Mouse (Mus musculus) kidney, embryonic 15.5 days (tissue): ENCODE data around the gene Inpp5f. TPM values are rescaled to one million over a fixed set of nuclear protein-coding genes. Genes with fewer than 3 reads are reported as not detected.

Experiments
- ATAC-seq: fragments of 200-750 bp; cut with Nextera tagmentation; replicated peaks from 2 replicates; pipeline ENCODE4 v1.8.0; 2017; ENCODE audit warnings: moderate TSS enrichment; ENCODE audit not compliant: low FRiP score
- H3K27ac ChIP-seq: fragments of 300-500 bp; sonication (generic); 2 replicates; pipeline ENCODE4 v1.5.1; 2015; ENCODE audit warnings: mild to moderate bottlenecking, inconsistent platforms
- H3K27me3 ChIP-seq: fragments of 300-500 bp; sonication (generic); 2 replicates; pipeline ENCODE4 v1.6.1; 2015; ENCODE audit warnings: inconsistent platforms
- H3K36me3 ChIP-seq: fragments of 300-500 bp; sonication (generic); 2 replicates; pipeline ENCODE4 v1.6.1; 2015; ENCODE audit warnings: inconsistent platforms
- H3K4me1 ChIP-seq: fragments of 300-500 bp; sonication (generic); 2 replicates; pipeline ENCODE4 v1.6.1; 2015; ENCODE audit warnings: inconsistent platforms
- H3K4me2 ChIP-seq: fragments of 300-500 bp; sonication (generic); 2 replicates; pipeline ENCODE4 v1.6.1; 2015; ENCODE audit warnings: moderate library complexity, mild to moderate bottlenecking, inconsistent platforms
- H3K4me3 ChIP-seq: fragments of 300-500 bp; sonication (generic); replicated peaks from 2 replicates; pipeline ENCODE4 v1.5.1; 2015; ENCODE audit warnings: mild to moderate bottlenecking, inconsistent platforms
- H3K9ac ChIP-seq: fragments of 300-500 bp; sonication (generic); 2 replicates; pipeline ENCODE4 v1.6.1; 2015; ENCODE audit warnings: mild to moderate bottlenecking, inconsistent platforms
- H3K9me3 ChIP-seq: fragments of 300-500 bp; sonication (generic); replicated peaks from 2 replicates; pipeline ENCODE4 v1.6.1; 2016; ENCODE audit warnings: inconsistent platforms
- WGBS: fragments of 180-500 bp; shearing (Covaris S2); methylation state at CpG from one replicate; pipeline ENCODE4 v1.1.7; 2015; ENCODE audit warnings: mixed read lengths; 5-methylcytosine and 5-hydroxymethylcytosine counted together
- polyA plus RNA-seq: library from polyadenylated mRNA; unstranded; fragments of >200 nt; fragmentation: Nextera tagmentation; extraction: Ambion mirVana; gene quantifications from 2 replicates; pipeline ENCODE4 v1.2.1, GENCODE M21; 2015

Gene Inpp5f
- polyA plus RNA-seq, 1 experiment from 2014 or later, result 25.6 TPM

DNA sequence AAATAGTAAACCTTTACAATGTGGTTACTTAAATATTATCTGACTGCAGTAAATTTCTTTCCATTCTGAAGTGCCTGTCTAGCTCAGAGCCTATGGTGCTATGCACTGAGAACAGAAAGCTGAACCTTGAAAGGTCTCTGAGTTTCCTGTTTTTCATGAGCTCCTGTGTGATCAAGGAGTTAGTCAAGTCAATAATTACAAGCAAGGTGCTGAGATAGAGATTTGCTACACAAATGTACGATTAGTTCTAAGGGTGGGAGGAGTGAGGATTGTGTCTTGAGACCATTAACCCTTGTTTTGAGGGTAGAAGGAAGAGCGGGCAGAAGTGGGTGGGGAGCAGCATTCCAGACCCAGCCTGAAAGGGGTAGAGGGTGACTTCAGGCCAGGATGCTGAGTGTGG lies 16.1 kb downstream of the Inpp5f start:
- no peaks in the 10 kb centered on the region for H3K36me3 ChIP-seq
- peak overlapping the region; percentile 68 for H3K27ac ChIP-seq
- H3K4me3 ChIP-seq, result no peak overlapping the region
- peak; percentile 77 for ATAC-seq
- H3K9ac ChIP-seq, result no peak overlapping the region
- no peaks in the 10 kb centered on the region for H3K9me3 ChIP-seq
- H3K4me2 ChIP-seq, result no peak overlapping the region
- peaks cover 16% of the 10 kb centered on the region for H3K4me1 ChIP-seq
- 58% methylated on average over 2 of the region's 2 CpGs for WGBS
- no peaks in the 10 kb centered on the region for H3K27me3 ChIP-seq

DNA sequence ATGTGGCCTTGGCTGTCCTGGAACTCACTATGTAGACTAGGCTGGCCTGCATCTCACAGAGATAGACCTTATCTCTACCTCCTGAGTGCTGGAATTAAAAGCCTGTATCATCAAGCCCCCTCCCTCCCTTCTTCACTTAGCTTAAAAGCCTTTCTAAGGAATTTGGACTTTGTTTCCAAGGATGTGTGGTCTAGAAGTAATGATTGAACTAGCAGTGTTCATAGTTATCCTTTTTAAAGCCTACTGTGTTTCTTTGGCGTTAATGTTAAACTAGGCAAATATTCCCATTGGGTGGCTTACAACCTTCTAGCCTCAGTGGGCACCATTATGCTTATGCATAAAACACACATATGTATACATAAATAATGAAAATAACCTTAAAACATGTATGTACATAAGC lies 16.6 kb downstream of the Inpp5f start:
- 84% methylated on average over 1 of the region's 1 CpGs for whole genome bisulfite sequencing
- Histone ChIP-seq H3K9me3 (no peaks in the 10 kb centered on the region), H3K27me3 (no peaks in the 10 kb centered on the region), H3K4me2 (no peak overlapping the region), H3K4me1 (peaks cover 11% of the 10 kb centered on the region), H3K36me3 (no peaks in the 10 kb centered on the region), H3K27ac (peak overlapping the region; percentile 62), H3K9ac (no peak overlapping the region), H3K4me3 (no peak overlapping the region)
- peak; percentile 52; the same call in 1 of the 2 replicates for ATAC-seq

DNA sequence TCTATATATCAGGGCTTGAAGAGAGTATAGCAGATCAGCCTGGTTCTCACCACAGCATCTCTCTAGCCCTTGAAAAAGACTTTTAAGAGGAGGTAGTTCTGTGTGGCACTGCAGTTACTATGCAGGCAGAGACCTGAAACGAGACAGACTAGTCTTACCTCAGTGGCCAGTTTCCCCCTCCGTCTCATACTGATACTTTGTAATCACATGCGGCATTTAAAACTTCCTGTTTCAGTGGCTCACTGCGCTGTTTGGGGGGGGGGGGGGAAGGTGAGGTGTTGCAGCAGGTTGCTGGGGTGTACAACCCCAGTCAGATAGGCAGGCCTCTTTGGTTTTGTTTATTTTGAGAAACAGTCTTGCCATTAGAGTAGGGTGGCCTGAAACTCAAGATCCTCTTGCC lies 22.0 kb downstream of the Inpp5f start:
- WGBS, result 57% methylated on average over 4 of the region's 4 CpGs
- H3K27ac ChIP-seq, result no peak overlapping the region

DNA sequence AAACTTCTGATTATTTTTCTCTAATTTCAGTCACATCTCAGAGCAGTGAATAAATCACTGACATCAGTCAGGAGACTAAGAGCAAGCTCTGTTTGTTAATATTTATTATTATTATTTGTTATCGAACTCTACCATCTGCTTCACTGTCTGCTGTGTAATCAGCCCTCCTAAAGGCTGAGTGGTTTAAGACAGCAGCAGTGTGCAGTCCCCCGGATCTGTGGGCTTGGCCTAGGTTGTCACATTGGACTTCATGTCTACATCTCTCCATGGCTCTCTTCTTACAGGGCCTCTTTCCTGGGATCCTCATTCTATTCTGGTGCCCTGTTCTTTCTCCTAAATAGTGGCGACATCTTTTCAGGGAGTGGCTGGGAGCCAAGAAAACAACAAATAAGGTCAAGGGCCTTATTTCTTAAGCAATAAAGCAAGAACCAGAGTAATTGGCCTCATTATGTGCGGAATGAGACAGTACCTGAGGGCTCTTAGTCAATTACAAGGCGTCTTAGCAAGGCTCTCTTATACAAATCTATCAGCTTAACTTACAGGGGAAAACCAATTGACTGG lies 28.9 kb downstream of the Inpp5f start:
- 71% methylated on average over 5 of the region's 5 CpGs for WGBS
- no peaks in the 10 kb centered on the region for H3K4me1 ChIP-seq
- no peak overlapping the region for H3K27ac ChIP-seq
- peaks cover 8% of the 10 kb centered on the region; the same call in 1 of the 2 replicates for H3K36me3 ChIP-seq
- H3K4me2 ChIP-seq, result no peak overlapping the region
- no peak overlapping the region for H3K9ac ChIP-seq
- H3K27me3 ChIP-seq, result no peaks in the 10 kb centered on the region
- H3K9me3 ChIP-seq, result no peaks in the 10 kb centered on the region
- no peak overlapping the region for H3K4me3 ChIP-seq
- ATAC-seq, result no peak

More for the DNA sequence above, 22.0 kb downstream of the Inpp5f start:
- no peak overlapping the region for H3K4me2 ChIP-seq
- H3K4me3 ChIP-seq, result no peak overlapping the region
- no peak for ATAC-seq
- H3K4me1 ChIP-seq, result 0 out of 2 replicates have a peak, but pooled peaks cover 7% of the 10 kb centered on the region
- peaks cover 8% of the 10 kb centered on the region; the same call in 1 of the 2 replicates for H3K36me3 ChIP-seq
- H3K27me3 ChIP-seq, result no peaks in the 10 kb centered on the region
- H3K9me3 ChIP-seq, result no peaks in the 10 kb centered on the region
- no peak overlapping the region for H3K9ac ChIP-seq

DNA sequence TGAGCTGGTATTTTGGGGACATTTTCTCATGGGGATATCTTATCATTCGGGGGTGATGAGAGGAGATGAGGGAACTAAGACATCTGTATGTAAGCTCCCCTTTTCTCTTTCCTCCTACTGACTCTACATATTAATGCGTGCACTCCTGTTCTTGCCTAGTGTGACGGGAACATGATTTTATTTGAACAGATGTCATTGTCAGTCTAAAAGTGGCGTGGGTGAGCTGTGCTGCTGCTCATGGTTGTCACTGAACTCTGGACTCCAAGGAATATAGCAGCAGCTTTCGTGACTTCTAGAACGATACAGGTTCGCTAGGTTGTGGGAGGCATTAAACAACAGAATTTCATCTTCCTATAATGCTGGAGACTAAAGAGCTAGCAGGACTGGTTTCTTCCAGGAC lies 30.4 kb downstream of the Inpp5f start:
- Histone ChIP-seq H3K9me3 (no peaks in the 10 kb centered on the region), H3K9ac (no peak overlapping the region), H3K27me3 (no peaks in the 10 kb centered on the region), H3K4me3 (no peak overlapping the region), H3K27ac (no peak overlapping the region), H3K4me1 (no peaks in the 10 kb centered on the region), H3K36me3 (peaks cover 7% of the 10 kb centered on the region; the same call in 1 of the 2 replicates), H3K4me2 (no peak overlapping the region)
- 87% methylated on average over 7 of the region's 7 CpGs for WGBS
- no peak for ATAC-seq

DNA sequence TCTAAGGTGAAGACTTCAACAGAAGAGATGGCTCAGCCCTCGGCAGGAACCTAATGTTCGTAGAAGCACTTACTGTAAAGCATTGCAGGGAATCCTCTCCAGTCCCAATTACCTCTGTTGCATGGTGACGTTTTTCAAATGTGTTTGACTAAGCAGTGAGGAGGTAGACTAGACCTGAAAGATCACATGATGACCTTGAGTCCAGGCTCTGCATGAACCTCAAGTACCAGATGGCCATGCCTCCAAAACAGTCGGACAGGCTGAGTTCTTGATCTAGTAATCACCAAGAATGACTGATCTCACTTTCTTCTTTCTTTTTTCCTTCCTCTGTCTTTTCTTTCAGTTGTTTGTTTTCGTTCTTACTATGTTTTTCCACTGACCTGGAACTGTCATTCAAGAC lies 31.3 kb downstream of the Inpp5f start:
- WGBS, result 60% methylated on average over 5 of the region's 5 CpGs
- Histone ChIP-seq H3K4me1 (no peaks in the 10 kb centered on the region), H3K9me3 (no peaks in the 10 kb centered on the region), H3K36me3 (no peaks in the 10 kb centered on the region; the same call in 1 of the 2 replicates), H3K4me2 (no peak overlapping the region), H3K27ac (no peak overlapping the region), H3K9ac (no peak overlapping the region), H3K4me3 (no peak overlapping the region), H3K27me3 (no peaks in the 10 kb centered on the region)
- no peak for ATAC-seq

DNA sequence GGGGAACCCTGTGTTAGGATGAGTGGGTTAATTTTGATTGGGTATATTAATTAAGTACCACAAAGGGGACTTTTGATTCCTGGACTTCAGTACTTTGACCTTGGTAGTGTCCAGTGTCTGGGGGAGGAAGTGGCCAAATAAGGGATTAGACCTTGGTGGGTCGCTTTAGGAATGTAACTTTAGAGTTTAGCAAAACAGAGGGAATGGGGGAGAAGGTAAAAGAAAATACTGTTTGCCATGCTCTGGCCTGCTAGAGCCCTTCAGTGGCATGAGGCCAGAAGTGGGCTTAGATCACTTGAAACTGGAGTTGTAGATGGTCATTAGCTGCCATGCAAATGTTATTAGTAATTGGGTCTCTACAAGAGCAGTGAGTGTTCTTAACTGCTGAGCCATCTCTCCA lies 45.8 kb downstream of the Inpp5f start:
- Histone ChIP-seq H3K27ac (peak overlapping the region; percentile 34), H3K27me3 (no peaks in the 10 kb centered on the region), H3K36me3 (peaks cover 15% of the 10 kb centered on the region), H3K4me3 (no peak overlapping the region), H3K4me1 (peaks cover 8% of the 10 kb centered on the region), H3K4me2 (no peak overlapping the region), H3K9me3 (no peaks in the 10 kb centered on the region), H3K9ac (no peak overlapping the region)
- ATAC-seq, result peak; percentile 70
- WGBS, result 50% methylated on average over 1 of the region's 1 CpGs

DNA sequence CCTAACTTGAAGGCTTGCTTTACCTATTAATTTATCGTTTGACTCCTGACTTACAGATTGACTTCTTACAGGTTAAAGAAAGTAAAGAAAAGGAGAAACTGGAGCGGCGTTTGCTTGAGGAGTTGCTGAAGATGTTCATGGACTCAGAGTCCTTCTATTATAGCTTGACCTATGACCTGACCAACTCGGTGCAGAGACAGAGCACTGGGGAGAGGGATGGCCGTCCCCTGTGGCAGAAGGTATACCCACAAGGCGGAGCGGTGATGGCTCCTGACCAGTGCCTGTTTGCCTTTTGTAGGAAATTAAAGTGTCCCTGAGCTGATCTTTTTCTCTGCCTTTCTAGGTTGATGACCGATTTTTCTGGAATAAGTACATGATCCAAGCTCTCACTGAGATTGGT lies 52.8 kb downstream of the Inpp5f start:
- H3K27me3 ChIP-seq, result no peaks in the 10 kb centered on the region
- H3K36me3 ChIP-seq, result peaks cover 44% of the 10 kb centered on the region
- H3K9ac ChIP-seq, result no peak overlapping the region
- H3K4me1 ChIP-seq, result no peaks in the 10 kb centered on the region; the same call in 1 of the 2 replicates
- 84% methylated on average over 8 of the region's 8 CpGs for WGBS
- no peak for ATAC-seq
- no peaks in the 10 kb centered on the region for H3K9me3 ChIP-seq
- H3K4me2 ChIP-seq, result no peak overlapping the region
- no peak overlapping the region for H3K4me3 ChIP-seq
- H3K27ac ChIP-seq, result no peak overlapping the region

DNA sequence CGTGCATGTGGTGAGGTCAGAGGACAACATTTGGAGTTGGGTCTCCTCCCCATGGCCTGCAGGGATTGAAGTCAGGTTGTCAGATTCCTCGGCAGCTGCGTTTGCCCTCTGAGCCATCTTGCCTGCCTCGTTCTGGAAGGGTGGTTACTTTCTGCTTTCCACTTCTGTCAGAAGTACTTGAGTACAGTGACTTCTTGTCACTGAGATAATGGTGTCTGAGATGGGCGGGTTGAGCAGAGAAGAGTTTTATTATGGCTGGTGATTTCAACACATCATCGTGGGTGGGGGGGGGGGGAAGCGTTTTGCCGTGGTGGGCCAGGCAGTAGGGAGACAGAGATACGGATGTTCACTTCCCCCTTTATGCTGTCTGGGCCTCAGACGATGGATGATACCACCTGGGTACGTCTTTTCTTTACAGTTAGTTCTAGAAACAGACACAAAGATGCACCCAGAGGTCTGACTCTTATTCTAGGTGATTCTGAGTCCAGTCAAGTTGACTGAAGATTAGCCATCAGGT lies 53.8 kb downstream of the Inpp5f start:
- no peak overlapping the region for H3K4me2 ChIP-seq
- no peak for ATAC-seq
- H3K9me3 ChIP-seq, result no peaks in the 10 kb centered on the region
- peaks cover 41% of the 10 kb centered on the region for H3K36me3 ChIP-seq
- H3K9ac ChIP-seq, result no peak overlapping the region
- no peaks in the 10 kb centered on the region for H3K27me3 ChIP-seq
- no peak overlapping the region for H3K4me3 ChIP-seq
- WGBS, result 88% methylated on average over 11 of the region's 11 CpGs
- H3K4me1 ChIP-seq, result no peaks in the 10 kb centered on the region; the same call in 1 of the 2 replicates
- no peak overlapping the region for H3K27ac ChIP-seq

DNA sequence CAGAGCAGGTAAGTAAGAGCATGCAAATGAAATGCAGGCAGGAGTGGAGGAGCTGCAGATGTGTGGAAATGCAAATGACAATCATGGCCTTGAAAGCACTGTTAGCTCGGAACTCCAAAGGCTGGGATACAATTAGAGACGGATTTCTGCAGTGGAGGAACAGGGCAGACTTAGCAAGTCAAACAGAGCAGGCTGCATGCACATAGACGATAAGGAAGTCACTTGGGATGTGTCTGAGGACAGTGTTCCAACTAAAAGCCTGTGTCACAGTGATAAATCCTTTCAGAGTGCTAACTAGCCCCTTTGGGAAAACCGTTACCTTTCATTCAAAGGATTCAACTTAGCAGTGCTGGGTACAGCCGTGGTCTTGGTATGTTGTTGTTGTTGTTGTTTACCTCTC lies 56.7 kb downstream of the Inpp5f start:
- WGBS, result 71% methylated on average over 5 of the region's 5 CpGs
- H3K4me1 ChIP-seq, result peaks cover 9% of the 10 kb centered on the region
- H3K4me3 ChIP-seq, result no peak overlapping the region
- H3K9me3 ChIP-seq, result no peaks in the 10 kb centered on the region
- ATAC-seq, result no peak
- H3K27me3 ChIP-seq, result no peaks in the 10 kb centered on the region
- no peak overlapping the region for H3K9ac ChIP-seq
- H3K36me3 ChIP-seq, result peaks cover 50% of the 10 kb centered on the region
- no peak overlapping the region for H3K27ac ChIP-seq
- no peak overlapping the region for H3K4me2 ChIP-seq

DNA sequence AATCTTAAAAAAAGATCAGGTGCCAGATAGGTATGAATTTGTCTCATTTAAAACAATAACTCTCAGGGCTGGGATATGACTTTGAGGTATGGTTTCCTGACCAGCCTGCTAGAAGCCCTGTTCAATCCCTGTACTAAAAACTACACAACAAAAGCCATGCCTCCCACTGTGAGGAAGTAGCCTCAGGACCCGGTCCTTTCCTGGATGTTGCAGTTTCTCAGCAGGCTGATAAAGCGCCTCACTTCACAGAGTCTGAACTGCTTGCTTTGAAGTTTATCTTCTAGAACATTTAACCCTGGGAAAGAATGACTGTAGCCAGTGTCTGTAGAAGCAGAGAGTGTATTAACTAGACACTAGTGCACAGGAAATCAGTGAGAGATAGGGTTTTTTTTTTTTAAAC lies 57.7 kb downstream of the Inpp5f start:
- 52% methylated on average over 2 of the region's 2 CpGs for WGBS
- Histone ChIP-seq H3K4me2 (no peak overlapping the region), H3K4me1 (peaks cover 11% of the 10 kb centered on the region), H3K27me3 (no peaks in the 10 kb centered on the region), H3K27ac (no peak overlapping the region), H3K4me3 (no peak overlapping the region), H3K9ac (no peak overlapping the region), H3K9me3 (no peaks in the 10 kb centered on the region), H3K36me3 (peaks cover 50% of the 10 kb centered on the region)
- ATAC-seq, result no peak

DNA sequence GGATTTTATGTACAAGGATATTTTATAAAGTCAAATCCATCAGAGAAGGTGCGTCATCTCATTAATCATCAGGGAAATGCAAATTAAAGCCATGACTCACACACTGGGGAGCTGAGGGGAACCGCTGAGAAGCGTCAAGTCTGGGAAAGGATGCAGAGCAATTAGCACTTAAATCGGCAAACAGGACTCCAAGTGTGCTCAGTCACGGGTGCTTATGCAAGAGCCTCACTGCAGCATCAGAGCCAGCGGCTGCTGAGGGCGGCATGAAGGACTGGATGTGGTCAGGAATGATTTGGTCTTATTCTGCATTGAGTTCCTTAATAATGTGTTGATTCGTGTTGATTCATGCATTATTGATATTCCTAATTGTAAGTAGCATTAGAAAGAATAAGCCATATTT lies 60.8 kb downstream of the Inpp5f start:
- no peak for ATAC-seq
- Histone ChIP-seq H3K27ac (no peak overlapping the region), H3K4me1 (peaks cover 11% of the 10 kb centered on the region), H3K4me3 (no peak overlapping the region), H3K9ac (no peak overlapping the region), H3K36me3 (peaks cover 55% of the 10 kb centered on the region), H3K9me3 (no peaks in the 10 kb centered on the region), H3K4me2 (0 out of 2 replicates have a peak overlapping the region, but pooled peaks have one; percentile 16), H3K27me3 (no peaks in the 10 kb centered on the region)
- 24% methylated on average over 8 of the region's 8 CpGs for WGBS
